Mouse (Mus musculus) small intestine, adult 2 months (tissue): ENCODE results near the gene Slc2a8.

ENCODE experiments used
- CTCF ChIP-seq: fragments of 200-500 bp; IDR thresholded peaks from 2 replicates; pipeline ENCODE4 v1.5.1; 2012; ENCODE audit warnings: low read depth, mild to moderate bottlenecking, control low read depth, inconsistent platforms, low read length, moderate library complexity, mixed read lengths; ENCODE audit not compliant: insufficient replicate concordance, insufficient read length; ENCODE audit errors: extremely low read depth
- POLR2A ChIP-seq: fragments of 200-500 bp; IDR thresholded peaks from 2 replicates; pipeline ENCODE4 v1.6.1; 2012; ENCODE audit warnings: low read depth, mild to moderate bottlenecking, control low read depth, inconsistent platforms, low read length, moderate library complexity

DNA sequence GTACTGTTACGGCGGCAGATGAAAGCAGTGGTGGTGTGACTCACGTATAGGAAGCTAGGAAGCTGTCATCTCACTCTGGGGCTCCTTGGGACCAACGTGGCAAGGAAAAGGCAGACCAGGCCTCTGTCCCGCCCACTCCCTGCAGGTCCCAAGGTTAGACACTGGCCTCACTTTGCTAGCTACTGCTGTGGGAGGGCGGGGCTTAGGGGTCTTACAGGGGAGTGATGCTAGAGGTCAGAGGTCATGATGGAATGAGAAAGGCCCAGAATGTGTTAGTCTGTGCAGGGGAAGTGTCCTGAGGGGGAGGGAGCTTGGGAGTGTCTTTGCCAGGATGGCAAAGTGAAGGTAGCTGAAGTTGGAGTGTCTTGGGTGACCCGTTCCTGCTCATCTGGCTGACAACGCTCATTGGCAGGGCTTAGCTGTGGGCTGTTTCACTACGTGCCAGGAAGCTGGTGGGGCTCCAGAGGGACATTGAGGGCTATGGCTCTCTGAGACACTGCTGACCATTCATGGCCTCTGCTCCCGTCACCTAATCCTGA is 57.5 kb downstream of the Slc2a8 start:
- TF ChIP-seq POLR2A: no peak
- no peak for TF ChIP-seq CTCF
